Mouse (Mus musculus): ENCODE measurements around the gene BC049762. TPM values are rescaled to one million over a fixed set of nuclear protein-coding genes. Genes with fewer than 3 reads are reported as not detected.

The BC049762 gene
- 0.76 and 0.83 TPM in 2 replicates for polyA plus RNA-seq (2015; fragmentation: Nextera tagmentation; extraction: Ambion mirVana)

DNA sequence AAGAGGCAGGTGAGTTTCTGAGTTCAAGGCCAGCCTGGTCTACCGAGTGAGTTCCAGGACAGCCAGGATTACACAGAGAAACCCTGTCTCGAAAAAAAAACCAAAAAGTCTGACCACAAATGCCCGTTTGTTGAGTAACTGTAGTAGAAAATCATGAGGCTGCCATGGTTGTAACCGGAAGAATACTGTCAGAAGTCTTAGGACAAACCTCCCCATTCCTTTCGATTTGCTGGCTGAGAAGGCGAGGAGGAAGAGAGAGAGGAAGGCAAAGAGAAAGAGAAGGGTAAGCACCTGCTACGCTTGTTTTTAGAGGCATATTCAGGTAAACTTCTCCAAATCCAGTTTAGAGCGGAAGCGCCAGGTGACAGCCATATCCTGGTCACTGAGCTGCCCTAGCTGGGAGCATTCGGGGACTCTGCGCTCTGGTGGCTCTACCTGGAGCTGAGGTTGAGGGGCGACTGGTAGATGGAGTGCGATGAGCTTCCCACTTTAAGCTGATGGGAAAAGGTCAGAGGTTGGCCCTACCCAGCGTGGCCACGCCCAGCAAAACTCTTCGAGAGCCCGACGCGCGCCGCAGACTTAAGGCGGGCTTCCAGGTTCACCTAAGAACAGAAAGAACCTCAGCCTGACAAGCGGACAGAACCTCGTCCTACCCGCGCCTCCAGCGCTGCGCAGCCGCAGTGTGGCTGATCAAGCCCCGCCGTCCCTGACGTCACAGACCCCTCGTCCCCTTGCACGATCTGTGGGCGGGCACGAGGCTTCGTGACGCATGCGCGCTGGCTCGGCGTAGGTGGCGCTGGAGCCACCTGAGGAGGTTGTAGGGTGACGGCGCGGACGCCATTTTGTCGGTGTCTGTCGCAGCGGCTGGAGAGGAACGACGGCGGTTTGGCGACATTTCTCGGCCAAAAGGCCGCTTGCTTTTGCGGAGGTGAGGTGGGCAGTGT lies at the start of gene BC049762:
Gene BC049762 (minus strand): TSS at position 705 of the 944 bp plus-strand sequence.
- H3K4me3 ChIP-seq (ENCODE audit: low read depth, low read length), result peak within 1 kb of the TSS; percentile 91
- no peaks in the 10 kb centered on the region for H3K4me1 ChIP-seq (replicated peaks; ENCODE audit: control insufficient read depth, insufficient read depth, low read length)
- peak within 1 kb of the TSS; percentile 98 for H3K27ac ChIP-seq (ENCODE audit: low read depth, low read length)
- no peaks in the 10 kb centered on the region for H3K27me3 ChIP-seq (replicated peaks; ENCODE audit: control insufficient read depth, insufficient read depth, low read length)
- H3K9ac ChIP-seq (ENCODE audit: low read depth, low read length), result peak within 1 kb of the TSS; percentile 96
- 7% methylated on average over 57 of the region's 57 CpGs for WGBS
- no peaks in the 10 kb centered on the region for H3K9me3 ChIP-seq (ENCODE audit: control insufficient read depth)
- peak; percentile 98 for ATAC-seq
- H3K4me2 ChIP-seq (replicated peaks; ENCODE audit: low read depth), result peak within 1 kb of the TSS; percentile 93
- H3K36me3 ChIP-seq (ENCODE audit: control insufficient read depth, insufficient read depth), result 0 out of 2 replicates have a peak, but pooled peaks cover 11% of the 10 kb centered on the region
- TF ChIP-seq CTCF (IDR thresholded peaks at IDR 0.05; ENCODE audit: low read depth), result peak; percentile 65

DNA sequence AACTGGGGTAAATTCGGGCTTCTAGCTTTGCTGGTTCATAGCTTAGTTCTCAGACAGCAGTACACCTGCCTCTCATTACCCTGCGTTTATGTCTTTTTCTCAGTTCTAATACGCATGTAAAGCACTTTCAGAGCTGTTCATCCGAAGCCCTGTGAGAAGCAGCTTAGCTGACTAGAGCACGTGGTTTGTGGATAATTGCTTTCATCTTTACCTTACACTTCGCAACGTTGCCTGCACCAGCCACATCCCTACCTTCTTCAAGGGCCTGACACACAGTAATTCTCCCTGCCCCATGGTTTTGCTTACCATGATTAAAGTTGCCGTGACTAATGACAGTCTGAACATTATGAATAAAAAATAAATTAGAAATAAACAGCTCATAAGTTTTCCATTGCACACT lies 49.0 kb upstream of the BC049762 start:
- 87% methylated on average over 8 of the region's 8 CpGs for WGBS
- Histone ChIP-seq H3K9me3 (ENCODE audit: control insufficient read depth) (no peaks in the 10 kb centered on the region), H3K36me3 (ENCODE audit: control insufficient read depth, insufficient read depth) (no peaks in the 10 kb centered on the region), H3K4me1 (replicated peaks; ENCODE audit: control insufficient read depth, insufficient read depth, low read length) (no peaks in the 10 kb centered on the region), H3K4me3 (ENCODE audit: low read depth, low read length) (no peak overlapping the region), H3K4me2 (replicated peaks; ENCODE audit: low read depth) (no peak overlapping the region), H3K9ac (ENCODE audit: low read depth, low read length) (no peak overlapping the region), H3K27me3 (replicated peaks; ENCODE audit: control insufficient read depth, insufficient read depth, low read length) (no peaks in the 10 kb centered on the region), H3K27ac (ENCODE audit: low read depth, low read length) (no peak overlapping the region)
- TF ChIP-seq CTCF (IDR thresholded peaks at IDR 0.05; ENCODE audit: low read depth), result no peak
- ATAC-seq, result no peak

DNA sequence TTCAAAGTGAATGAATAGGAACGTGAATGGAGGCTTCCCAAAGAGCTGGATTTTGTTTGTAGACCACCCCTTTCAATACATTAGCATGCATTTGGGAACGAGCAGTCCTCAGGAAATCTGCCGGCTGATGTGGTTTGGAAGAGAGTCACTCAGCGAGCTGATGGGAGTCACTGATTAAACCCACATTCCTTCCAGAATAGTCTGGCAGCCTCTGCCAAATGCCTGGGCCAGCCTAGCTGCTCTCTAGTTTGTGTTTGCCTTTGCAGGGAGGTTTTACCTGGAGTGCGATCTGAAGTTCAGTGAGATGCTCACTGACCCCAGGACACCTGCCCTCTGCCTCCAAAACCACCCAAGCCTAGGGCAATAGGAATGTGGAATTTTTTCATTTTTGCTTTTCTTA lies 45.5 kb upstream of the BC049762 start:
- WGBS, result 44% methylated on average over 5 of the region's 5 CpGs
- ATAC-seq, result no peak
- no peak overlapping the region for H3K4me3 ChIP-seq (ENCODE audit: low read depth, low read length)
- TF ChIP-seq CTCF (IDR thresholded peaks at IDR 0.05; ENCODE audit: low read depth), result no peak
- H3K4me1 ChIP-seq (replicated peaks; ENCODE audit: control insufficient read depth, insufficient read depth, low read length), result no peaks in the 10 kb centered on the region
- H3K9ac ChIP-seq (ENCODE audit: low read depth, low read length), result no peak overlapping the region
- no peaks in the 10 kb centered on the region for H3K36me3 ChIP-seq (ENCODE audit: control insufficient read depth, insufficient read depth)
- H3K27ac ChIP-seq (ENCODE audit: low read depth, low read length), result no peak overlapping the region
- H3K9me3 ChIP-seq (ENCODE audit: control insufficient read depth), result no peaks in the 10 kb centered on the region
- no peak overlapping the region for H3K4me2 ChIP-seq (replicated peaks; ENCODE audit: low read depth)
- no peaks in the 10 kb centered on the region for H3K27me3 ChIP-seq (replicated peaks; ENCODE audit: control insufficient read depth, insufficient read depth, low read length)

DNA sequence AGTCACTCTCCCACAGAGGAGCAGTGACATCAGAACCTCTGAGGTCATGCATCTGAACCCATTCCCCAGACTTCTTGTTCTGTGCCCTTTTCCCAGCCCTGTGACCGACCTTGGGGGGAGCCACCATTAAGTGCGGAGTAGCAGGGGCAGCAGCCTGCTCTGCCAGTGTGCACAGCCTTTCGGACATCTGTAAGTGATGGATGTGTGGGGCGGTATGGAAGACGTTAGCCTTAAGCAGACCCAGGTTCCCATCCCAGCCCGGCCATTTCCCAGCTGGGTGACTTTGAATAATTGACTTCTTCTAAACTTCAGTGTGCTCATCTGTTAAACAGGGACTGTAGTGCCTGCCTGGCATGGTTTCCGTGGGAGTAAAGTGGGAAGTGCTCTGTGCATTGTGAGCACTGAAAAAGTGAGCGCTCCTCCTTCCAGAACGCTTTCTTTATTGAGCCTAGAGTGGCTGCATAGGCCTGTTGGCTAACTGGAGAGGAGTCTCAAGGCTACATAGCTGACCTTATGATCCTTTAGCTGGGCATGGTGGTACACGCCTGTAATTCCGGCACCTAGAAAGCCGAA lies 41.2 kb upstream of the BC049762 start:
- H3K9me3 ChIP-seq (ENCODE audit: control insufficient read depth), result no peaks in the 10 kb centered on the region
- no peaks in the 10 kb centered on the region for H3K27me3 ChIP-seq (replicated peaks; ENCODE audit: control insufficient read depth, insufficient read depth, low read length)
- WGBS, result 71% methylated on average over 12 of the region's 12 CpGs
- no peak for ATAC-seq
- no peak overlapping the region for H3K27ac ChIP-seq (ENCODE audit: low read depth, low read length)
- no peak overlapping the region for H3K4me3 ChIP-seq (ENCODE audit: low read depth, low read length)
- no peak for TF ChIP-seq CTCF (IDR thresholded peaks at IDR 0.05; ENCODE audit: low read depth)
- no peak overlapping the region for H3K4me2 ChIP-seq (replicated peaks; ENCODE audit: low read depth)
- no peaks in the 10 kb centered on the region for H3K4me1 ChIP-seq (replicated peaks; ENCODE audit: control insufficient read depth, insufficient read depth, low read length)
- H3K9ac ChIP-seq (ENCODE audit: low read depth, low read length), result no peak overlapping the region
- H3K36me3 ChIP-seq (ENCODE audit: control insufficient read depth, insufficient read depth), result no peaks in the 10 kb centered on the region

DNA sequence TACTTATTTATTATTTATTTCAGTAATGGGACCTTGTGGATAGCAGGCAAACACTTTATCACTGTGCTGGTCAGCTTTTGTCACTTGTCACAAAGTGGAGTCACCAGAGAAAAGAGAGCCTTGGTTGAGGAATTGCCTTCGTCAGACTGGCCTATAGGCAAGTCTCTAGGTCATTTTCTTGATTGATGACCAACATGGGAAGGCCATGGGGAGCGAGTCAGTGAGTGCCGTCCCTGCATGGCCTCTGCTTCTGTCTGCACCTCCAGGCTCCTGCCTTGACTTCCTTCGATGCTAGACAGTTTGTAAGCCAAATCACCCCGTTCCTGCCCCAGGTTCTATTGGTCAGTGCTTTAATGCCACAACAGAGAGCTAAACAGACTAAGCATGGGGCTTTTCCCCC lies 39.5 kb upstream of the BC049762 start:
- no peak for TF ChIP-seq CTCF (IDR thresholded peaks at IDR 0.05; ENCODE audit: low read depth)
- 83% methylated on average over 5 of the region's 5 CpGs for WGBS
- Histone ChIP-seq H3K27ac (ENCODE audit: low read depth, low read length) (no peak overlapping the region), H3K4me1 (replicated peaks; ENCODE audit: control insufficient read depth, insufficient read depth, low read length) (no peaks in the 10 kb centered on the region), H3K36me3 (ENCODE audit: control insufficient read depth, insufficient read depth) (no peaks in the 10 kb centered on the region), H3K9ac (ENCODE audit: low read depth, low read length) (no peak overlapping the region), H3K27me3 (replicated peaks; ENCODE audit: control insufficient read depth, insufficient read depth, low read length) (no peaks in the 10 kb centered on the region), H3K4me3 (ENCODE audit: low read depth, low read length) (no peak overlapping the region), H3K9me3 (ENCODE audit: control insufficient read depth) (no peaks in the 10 kb centered on the region), H3K4me2 (replicated peaks; ENCODE audit: low read depth) (no peak overlapping the region)
- no peak for ATAC-seq

DNA sequence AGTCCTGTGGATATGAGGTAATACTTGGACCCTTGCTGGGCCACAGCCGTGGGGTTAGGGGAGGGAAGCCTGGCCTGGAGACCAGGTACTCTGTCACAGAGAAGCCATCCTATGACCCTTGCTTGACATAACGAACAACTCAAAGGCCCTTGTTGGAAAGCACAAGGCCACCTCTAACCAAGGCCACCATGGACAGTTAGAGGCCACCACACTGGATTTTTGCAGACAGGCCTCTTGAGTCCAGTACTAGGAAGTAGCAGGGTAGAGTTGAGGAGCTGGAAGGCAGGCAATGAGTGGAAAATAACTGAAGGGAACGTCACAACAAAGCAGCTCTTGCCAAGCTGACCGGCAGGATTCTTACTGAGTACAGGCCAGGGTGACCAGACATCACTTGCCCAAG lies 35.8 kb upstream of the BC049762 start:
- WGBS, result 89% methylated on average over 4 of the region's 4 CpGs
- Histone ChIP-seq H3K27ac (ENCODE audit: low read depth, low read length) (no peak overlapping the region), H3K36me3 (ENCODE audit: control insufficient read depth, insufficient read depth) (no peaks in the 10 kb centered on the region), H3K9me3 (ENCODE audit: control insufficient read depth) (no peaks in the 10 kb centered on the region), H3K27me3 (replicated peaks; ENCODE audit: control insufficient read depth, insufficient read depth, low read length) (no peaks in the 10 kb centered on the region), H3K4me3 (ENCODE audit: low read depth, low read length) (no peak overlapping the region), H3K4me1 (replicated peaks; ENCODE audit: control insufficient read depth, insufficient read depth, low read length) (no peaks in the 10 kb centered on the region), H3K4me2 (replicated peaks; ENCODE audit: low read depth) (no peak overlapping the region), H3K9ac (ENCODE audit: low read depth, low read length) (no peak overlapping the region)
- no peak for ATAC-seq
- TF ChIP-seq CTCF (IDR thresholded peaks at IDR 0.05; ENCODE audit: low read depth), result no peak

Data from intestine, postnatal 0 days (tissue).